10 mouse cellular contexts compared by ENCODE assay signal in genomic region chr12:33424329-33424728, GRCm38 (mm10). TPM values are rescaled to one million over a fixed set of nuclear protein-coding genes. Genes with fewer than 3 reads are reported as not detected.
A peak's percentile ranks its signal among the peaks of the same experiment; 100 is the strongest.
DNase-seq lines count a peak whose midpoint lies in the region; ATAC-seq and TF ChIP-seq lines count a peak whose summit lies in the region.
"Had no signal": no experiment of that assay in that cellular context is flagged by ENCODE, and none has a peak within 500 bp of the region (broad histone marks: within the 10 kb centered on the region; RNA-seq: fewer than 3 reads in every experiment).

No protein-coding gene starts in this region.

- H3K27me3 ChIP-seq in ES-Bruce4 (ENCODE audit: control insufficient read depth, insufficient read depth, low read length, poor library complexity, severe bottlenecking): no peaks in the 10 kb centered on the region
- H3K27me3 ChIP-seq in neural tube, embryonic 15.5 days (replicated peaks): peaks cover 18% of the 10 kb centered on the region; the same call in 1 of the 2 replicates
- H3K27me3 ChIP-seq: stomach, embryonic 15.5 days had no signal

- no peak overlapping the region for H3K27ac ChIP-seq in ES-Bruce4 (ENCODE audit: insufficient read depth, low read length)
- H3K27ac ChIP-seq in neural tube, embryonic 15.5 days (replicated peaks): no peak overlapping the region
- H3K27ac ChIP-seq: limb, embryonic 13.5 days; stomach, embryonic 15.5 days had no signal

- DNase-seq in heart, adult 18-20 months: peak; percentile 10 to 38
- DNase-seq in heart, adult 11 months: no peak
- peak; percentile 72 for DNase-seq in induced T-regulatory cell, adult 2 months (ENCODE audit: low read depth)
- peak; percentile 43 for DNase-seq in left cerebral cortex, postnatal 4 days
- no peak for DNase-seq in spleen, adult 18-20 months

- H3K4me3 ChIP-seq in ES-Bruce4 (ENCODE audit: low read depth, low read length): no peak overlapping the region
- no peak overlapping the region for H3K4me3 ChIP-seq in neural tube, embryonic 15.5 days (replicated peaks)
- H3K4me3 ChIP-seq: limb, embryonic 13.5 days; stomach, embryonic 15.5 days had no signal

- peak; percentile 65 for ATAC-seq in common myeloid progenitor, adult 5-6 weeks (replicated peaks; ENCODE audit: low read depth, poor library complexity, severe bottlenecking)
- 0 out of 2 replicates have a peak, but pooled peaks have one; percentile 33 for ATAC-seq in neural tube, embryonic 15.5 days (ENCODE audit: low FRiP score)

- H3K9me3 ChIP-seq in ES-Bruce4 (replicated peaks; ENCODE audit: control insufficient read depth, insufficient read depth, low read length, poor library complexity, severe bottlenecking): no peaks in the 10 kb centered on the region
- H3K9me3 ChIP-seq in neural tube, embryonic 15.5 days (replicated peaks): no peaks in the 10 kb centered on the region
- H3K9me3 ChIP-seq: limb, embryonic 13.5 days; stomach, embryonic 15.5 days had no signal

- peak; percentile 52 for TF ChIP-seq CTCF in ES-Bruce4 (IDR thresholded peaks at IDR 0.05; ENCODE audit: low read depth, low read length)

- no peaks in the 10 kb centered on the region for H3K36me3 ChIP-seq in ES-Bruce4 (ENCODE audit: control insufficient read depth, insufficient read depth, low read length, poor library complexity, severe bottlenecking)
- H3K36me3 ChIP-seq in neural tube, embryonic 15.5 days: no peaks in the 10 kb centered on the region
- H3K36me3 ChIP-seq: limb, embryonic 13.5 days; stomach, embryonic 15.5 days had no signal

- intact Hi-C loops in left cerebral cortex, postnatal 4 days (cut with DNase I): loop anchor here (10.0 kb wide), 1 partner anchor 400 kb away; no protein-coding TSS in a partner anchor

- H3K9ac ChIP-seq in ES-Bruce4 (ENCODE audit: low read depth, poor library complexity, severe bottlenecking): no peak overlapping the region
- no peak overlapping the region for H3K9ac ChIP-seq in neural tube, embryonic 15.5 days (replicated peaks)
- H3K9ac ChIP-seq: limb, embryonic 13.5 days; stomach, embryonic 15.5 days had no signal

- 38% methylated on average over 3 of the region's 3 CpGs for WGBS in neural tube, embryonic 15.5 days

- peaks cover 4% of the 10 kb centered on the region for H3K4me1 ChIP-seq in ES-Bruce4 (ENCODE audit: control insufficient read depth, insufficient read depth, low read length)
- no peaks in the 10 kb centered on the region for H3K4me1 ChIP-seq in neural tube, embryonic 15.5 days
- H3K4me1 ChIP-seq: limb, embryonic 13.5 days; stomach, embryonic 15.5 days had no signal

- no peak for TF ChIP-seq EP300 in ES-Bruce4 (IDR thresholded peaks at IDR 0.05; ENCODE audit: insufficient read depth, low read depth, low read length)

- no peak overlapping the region for H3K4me2 ChIP-seq in neural tube, embryonic 15.5 days
- H3K4me2 ChIP-seq: limb, embryonic 13.5 days; stomach, embryonic 15.5 days had no signal

- no peak for TF ChIP-seq POLR2A in ES-Bruce4 (IDR thresholded peaks at IDR 0.05; ENCODE audit: insufficient read depth, low read length)

RNA-seq across cellular contexts. Expression of gene Twistnb, which starts 5.1 kb away (rescaled TPM):
- 10 to 100 TPM in 1 of 2 experiments, 1 to 10 TPM in 1; 8.0 to 10.2 TPM for total RNA-seq in heart, adult 18-20 months (2021)
- polyA plus RNA-seq in ES-Bruce4 (2011; ENCODE audit: insufficient read depth, insufficient read length, low read depth, missing spikeins): 30.5 and 32.1 TPM in 2 replicates
- total RNA-seq in common myeloid progenitor, adult 5-6 weeks (2017): 82.7 and 87.0 TPM in 2 replicates
- total RNA-seq in left cerebral cortex, postnatal 4 days (2021): 10 to 100 TPM; 16.4 to 17.5 TPM
- polyA plus RNA-seq in neural tube, embryonic 15.5 days (2015; fragmentation: Nextera tagmentation; extraction: Ambion mirVana): 45.7 and 51.3 TPM in 2 replicates

RNA-seq across cellular contexts. Expression of gene Efcab10, which starts 29.7 kb away (rescaled TPM):
- total RNA-seq in heart, adult 18-20 months (2021): not detected
- polyA plus RNA-seq in ES-Bruce4 (2011; ENCODE audit: insufficient read depth, insufficient read length, low read depth, missing spikeins): 2.1 and 4.7 TPM in 2 replicates
- total RNA-seq in common myeloid progenitor, adult 5-6 weeks (2017): not detected in 2 replicates
- total RNA-seq in left cerebral cortex, postnatal 4 days (2021): 1 to 10 TPM in 1 of 2 experiments, under 1 TPM in 1; 0.82 to 1.5 TPM
- polyA plus RNA-seq in neural tube, embryonic 15.5 days (2015; fragmentation: Nextera tagmentation; extraction: Ambion mirVana): 2.5 and 3.1 TPM in 2 replicates

Comparison
In these comparisons a context has a peak if more than half of its experiments do, and no peak if none do; other contexts are left out.
1. DNase-seq: peak in heart, adult 18-20 months (2 of 2), induced T-regulatory cell, adult 2 months (single experiment) and left cerebral cortex, postnatal 4 days (single experiment); none in heart, adult 11 months (single experiment) and spleen, adult 18-20 months (0 of 2).